Mouse (Mus musculus) layer of hippocampus, postnatal 25 days (tissue): ENCODE data around the gene Ears2. TPM values are rescaled to one million over a fixed set of nuclear protein-coding genes. Genes with fewer than 3 reads are reported as not detected.
A peak's percentile ranks its signal among the peaks of the same experiment; 100 is the strongest.

Experiments used
- DNase-seq, 2 experiments: peaks; one replicate each; pipeline ENCODE4 v3.0.0; 2022; ENCODE audit warnings: mixed read lengths in 2 of 2, low spot score in 1 of 2; ENCODE audit errors: extremely low spot score in 1 of 2
- total RNA-seq, 2 experiments: library from RNA; stranded (reverse); gene quantifications; 2 replicates each; pipeline ENCODE4 v1.2.3; 2021

Ears2 gene
- total RNA-seq: 1 to 10 TPM; 8.6 to 9.5 TPM

GRCm38 (mm10) chr7:122066945-122067516, at the start of gene Ears2, which contains the start of gene Ubfd1:
Ears2 (minus strand) TSS chr7:122067263.
Ubfd1 (plus strand) TSS chr7:122067175.
- DNase-seq: peak; percentile 87 to 98

GRCm38 (mm10) chr7:122108206-122108605, 41.1 kb upstream of the Ears2 start:
- DNase-seq: no peak

- DNase-seq: peak; percentile 76 to 81
Observed at GRCm38 (mm10) chr7:122101747-122102244, 34.7 kb upstream of the Ears2 start, which contains the start of gene Ndufab1. Ndufab1 (minus strand) TSS chr7:122101886.

- DNase-seq: peak in 1 of 2 experiments; percentile 27
Observed at GRCm38 (mm10) chr7:122101014-122101746, 34.1 kb upstream of the Ears2 start.

- no peak for DNase-seq
Observed at GRCm38 (mm10) chr7:122099222-122099621, 32.2 kb upstream of the Ears2 start.

GRCm38 (mm10) chr7:122098009-122098408, 30.9 kb upstream of the Ears2 start:
- DNase-seq: no peak

GRCm38 (mm10) chr7:122094564-122095330, 27.7 kb upstream of the Ears2 start:
- DNase-seq: no peak

- no peak for DNase-seq
Observed at GRCm38 (mm10) chr7:122087195-122087982, 20.3 kb upstream of the Ears2 start.

- DNase-seq: no peak
Observed at GRCm38 (mm10) chr7:122081071-122081470, 14.0 kb upstream of the Ears2 start.

- no peak for DNase-seq
Observed at GRCm38 (mm10) chr7:122079798-122080554, 12.9 kb upstream of the Ears2 start.

GRCm38 (mm10) chr7:122074374-122074773, 7.3 kb upstream of the Ears2 start:
- no peak for DNase-seq

- no peak for DNase-seq
Observed at GRCm38 (mm10) chr7:122067517-122068381, 686 bp upstream of the Ears2 start.

GRCm38 (mm10) chr7:122066102-122066944, 740 bp downstream of the Ears2 start:
- no peak for DNase-seq

- DNase-seq: no peak
Observed at GRCm38 (mm10) chr7:122065656-122066055, 1.4 kb downstream of the Ears2 start.

- no peak for DNase-seq
Observed at GRCm38 (mm10) chr7:122056633-122057032, 10.4 kb downstream of the Ears2 start.

GRCm38 (mm10) chr7:122050834-122051233, 16.2 kb downstream of the Ears2 start:
- DNase-seq: no peak

- DNase-seq: no peak
Observed at GRCm38 (mm10) chr7:122048191-122048590, 18.9 kb downstream of the Ears2 start.

- DNase-seq: no peak
Observed at GRCm38 (mm10) chr7:122046813-122047212, 20.2 kb downstream of the Ears2 start.
